In genomic region chr7:116198407-116198806, GRCm38 (mm10) we compare ENCODE assay signal across 8 mouse cellular contexts.
DNase-seq lines count a peak whose midpoint lies in the region; ATAC-seq and TF ChIP-seq lines count a peak whose summit lies in the region.

No protein-coding gene starts in this region.

- ATAC-seq in heart, embryonic 11.5 days (replicated peaks; ENCODE audit: insufficient number of reproducible peaks, low FRiP score, low TSS enrichment), result peak; percentile 67; the same call in 1 of the 2 replicates
- ATAC-seq in limb, embryonic 13.5 days (ENCODE audit: low FRiP score, low read depth), result peak; percentile 62

- no peaks in the 10 kb centered on the region for H3K79me2 ChIP-seq in C2C12 (ENCODE audit: control insufficient read depth, insufficient read depth)

- no peaks in the 10 kb centered on the region for H3K9me3 ChIP-seq in heart, embryonic 11.5 days (replicated peaks; ENCODE audit: control insufficient read depth, low read length)
- no peaks in the 10 kb centered on the region for H3K9me3 ChIP-seq in limb, embryonic 13.5 days

- peak; percentile 26 for DNase-seq in adrenal gland, postnatal 10 days
- DNase-seq in adrenal gland, postnatal 25 days, result no peak
- DNase-seq in cerebellum, adult 11 months, result no peak
- DNase-seq in spleen, postnatal 36 days (ENCODE audit: low spot score in 2 of 2), result no peak
- no peak for DNase-seq in thymus, adult 18-20 months

- peak; percentile 12 for TF ChIP-seq CTCF in C2C12 (IDR thresholded peaks at IDR 0.05; ENCODE audit: control insufficient read depth, insufficient read depth, insufficient read length)

- H3K4me2 ChIP-seq in heart, embryonic 11.5 days, result peak overlapping the region; percentile 69
- H3K4me2 ChIP-seq in limb, embryonic 13.5 days (replicated peaks), result peak overlapping the region; percentile 43

- no peak overlapping the region for H3K4me3 ChIP-seq in C2C12 (ENCODE audit: insufficient read depth, poor library complexity, severe bottlenecking)
- peak overlapping the region; percentile 41 for H3K4me3 ChIP-seq in heart, embryonic 11.5 days (ENCODE audit: low read depth, low read length)
- peak overlapping the region; percentile 15 for H3K4me3 ChIP-seq in limb, embryonic 13.5 days

- WGBS in heart, embryonic 11.5 days (ENCODE audit: insufficient replicate concordance), result 5% methylated on average over 7 of the region's 7 CpGs
- 19% methylated on average over 7 of the region's 7 CpGs for WGBS in limb, embryonic 13.5 days

- peaks cover 80% of the 10 kb centered on the region for H3K4me1 ChIP-seq in heart, embryonic 11.5 days (ENCODE audit: control insufficient read depth, insufficient read depth, low read length)
- peaks cover 34% of the 10 kb centered on the region for H3K4me1 ChIP-seq in limb, embryonic 13.5 days

- H3K36me3 ChIP-seq in C2C12 (ENCODE audit: control insufficient read depth, insufficient read depth), result no peaks in the 10 kb centered on the region
- H3K36me3 ChIP-seq in heart, embryonic 11.5 days (ENCODE audit: control insufficient read depth, insufficient read depth, low read length), result no peaks in the 10 kb centered on the region
- no peaks in the 10 kb centered on the region for H3K36me3 ChIP-seq in limb, embryonic 13.5 days

- H3ac ChIP-seq in C2C12 (ENCODE audit: control insufficient read depth, insufficient read length, low read depth), result no peak overlapping the region

- peak overlapping the region; percentile 57 for H3K27ac ChIP-seq in heart, embryonic 11.5 days (ENCODE audit: low read depth, low read length)
- H3K27ac ChIP-seq in limb, embryonic 13.5 days, result no peak overlapping the region; the same call in 1 of the 2 replicates

- H3K79me3 ChIP-seq in C2C12 (ENCODE audit: low read depth), result no peaks in the 10 kb centered on the region

- H3K27me3 ChIP-seq in C2C12 (ENCODE audit: control insufficient read depth, insufficient read depth, insufficient read length), result no peaks in the 10 kb centered on the region
- H3K27me3 ChIP-seq in heart, embryonic 11.5 days (ENCODE audit: control insufficient read depth, insufficient read depth, low read length), result no peaks in the 10 kb centered on the region
- no peaks in the 10 kb centered on the region for H3K27me3 ChIP-seq in limb, embryonic 13.5 days

- peak overlapping the region; percentile 69; the same call in 1 of the 2 replicates for H3K9ac ChIP-seq in heart, embryonic 11.5 days (ENCODE audit: low read depth, low read length)
- no peak overlapping the region for H3K9ac ChIP-seq in limb, embryonic 13.5 days

TF ChIP-seq in C2C12, 6 proteins besides CTCF, POLR2A, EP300 and RAD21:
- TF ChIP-seq USF1 (IDR thresholded peaks at IDR 0.05; ENCODE audit: low read depth), result no peak
- no peak for TF ChIP-seq MYOD1 (IDR thresholded peaks at IDR 0.05; ENCODE audit: control insufficient read depth, insufficient read length, low read depth)
- no peak for TF ChIP-seq CEBPB (IDR thresholded peaks at IDR 0.05; ENCODE audit: low read depth)
- TF ChIP-seq FOSL1 (IDR thresholded peaks at IDR 0.05; ENCODE audit: insufficient read depth, low read length, poor library complexity, severe bottlenecking), result no peak
- no peak for TF ChIP-seq MYOG (IDR thresholded peaks at IDR 0.05; ENCODE audit: control insufficient read depth, extremely low read depth, insufficient read length)
- no peak for TF ChIP-seq MAX (IDR thresholded peaks at IDR 0.05)
